Mouse (Mus musculus): ENCODE measurements around the gene Olfr1. TPM values are rescaled to one million over a fixed set of nuclear protein-coding genes. Genes with fewer than 3 reads are reported as not detected.

Gene Olfr1
- not detected in 2 replicates for polyA plus RNA-seq (2015; fragmentation: Nextera tagmentation; extraction: Ambion mirVana)

GRCm38 (mm10) chr11:73399514-73399913 is at the start of gene Olfr1:
Gene Olfr1, minus strand, starts transcription at chr11:73399614.

DNA sequence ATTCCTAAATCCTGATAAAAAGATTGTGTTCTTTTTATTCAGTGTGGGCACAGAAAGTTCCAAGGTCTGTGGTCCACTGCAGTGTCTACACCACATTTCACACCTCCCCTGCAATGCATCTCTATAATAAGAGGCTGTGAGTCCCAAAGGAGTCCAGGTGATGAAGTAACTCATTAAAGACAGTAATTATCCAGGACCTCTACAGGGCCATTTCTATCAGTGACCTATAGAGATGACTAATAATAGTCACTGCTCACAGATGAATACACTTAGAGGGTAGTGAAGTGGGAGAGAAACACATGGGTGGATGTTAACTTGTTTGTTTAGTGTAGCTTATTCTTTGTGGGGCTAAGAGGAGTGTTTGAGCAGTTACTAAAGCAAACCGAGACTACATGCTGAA is 29.0 kb upstream of the Olfr1 start, which contains the start of gene Olfr378:
Gene Olfr378, minus strand, starts transcription at position 101 of the 400 bp plus-strand sequence.

DNA sequence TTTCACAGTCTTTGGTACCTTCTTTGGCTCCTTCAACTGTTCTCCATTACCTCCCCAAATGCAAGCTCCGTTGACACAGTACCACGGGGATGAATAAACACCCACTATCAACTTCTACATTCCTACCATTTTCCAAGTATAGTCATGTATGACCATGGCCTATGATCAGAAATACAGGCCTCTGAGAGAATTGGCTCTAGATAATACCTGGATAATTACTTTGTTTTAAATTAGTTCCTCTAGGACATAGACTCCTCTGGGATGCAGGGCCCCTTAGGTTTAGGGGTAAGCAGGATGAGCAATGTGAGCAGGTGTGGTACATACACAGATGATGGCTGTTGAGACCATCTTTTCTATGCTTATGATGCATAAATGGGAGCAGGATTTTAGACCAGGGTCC is 28.5 kb downstream of the Olfr1 start, which contains the start of gene Olfr376:
Gene Olfr376, plus strand, starts transcription at position 301 of the 400 bp plus-strand sequence.

DNA sequence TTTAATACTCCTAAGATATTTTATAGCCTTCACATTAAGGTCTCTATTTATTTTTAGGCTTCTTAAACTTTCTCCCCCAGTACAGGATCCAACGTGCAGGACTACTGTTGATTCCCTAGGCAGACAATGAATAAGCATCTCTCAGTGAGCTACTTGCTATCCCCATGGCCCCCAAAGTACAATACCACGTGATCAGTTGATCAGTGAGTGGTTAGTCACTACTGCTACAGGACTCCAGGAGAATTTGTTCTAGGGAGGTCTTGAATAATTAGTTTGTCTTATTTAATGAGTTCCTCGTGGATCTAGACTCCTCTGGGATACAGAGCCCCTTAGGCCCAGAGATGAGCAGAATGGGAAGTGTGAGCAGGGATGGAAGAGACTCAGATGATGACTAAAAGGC is 48.9 kb downstream of the Olfr1 start, which contains the start of gene Olfr20:
Gene Olfr20, plus strand, starts transcription at position 301 of the 400 bp plus-strand sequence.

Other genes starting within 250 kb of the Olfr1 start
- 0.54 and 0.60 TPM in 2 replicates for gene P2rx5, start 239.2 kb downstream of the Olfr1 start, polyA plus RNA-seq (2015; fragmentation: Nextera tagmentation; extraction: Ambion mirVana)
- 102 and 107 TPM in 2 replicates for gene Emc6, start 222.6 kb downstream of the Olfr1 start, polyA plus RNA-seq (2015; fragmentation: Nextera tagmentation; extraction: Ambion mirVana)
- 182 and 189 TPM in 2 replicates for gene Tax1bp3, start 222.5 kb downstream of the Olfr1 start, polyA plus RNA-seq (2015; fragmentation: Nextera tagmentation; extraction: Ambion mirVana)
- gene Ctns, start 200.6 kb downstream of the Olfr1 start, polyA plus RNA-seq (2015; fragmentation: Nextera tagmentation; extraction: Ambion mirVana): 20.1 and 20.7 TPM in 2 replicates
- 3.7 and 4.0 TPM in 2 replicates for gene Shpk, start 200.2 kb downstream of the Olfr1 start, polyA plus RNA-seq (2015; fragmentation: Nextera tagmentation; extraction: Ambion mirVana)
- gene Trpv1, start 165.3 kb downstream of the Olfr1 start, polyA plus RNA-seq (2015; fragmentation: Nextera tagmentation; extraction: Ambion mirVana): not detected in 2 replicates
- 0.05 TPM in 2 replicates for gene Trpv3, start 132.2 kb downstream of the Olfr1 start, polyA plus RNA-seq (2015; fragmentation: Nextera tagmentation; extraction: Ambion mirVana)
- gene Aspa, start 70.0 kb downstream of the Olfr1 start, polyA plus RNA-seq (2015; fragmentation: Nextera tagmentation; extraction: Ambion mirVana): 3.1 TPM in 2 replicates
- not detected in 2 replicates for gene Gm49340, start 69.9 kb downstream of the Olfr1 start, polyA plus RNA-seq (2015; fragmentation: Nextera tagmentation; extraction: Ambion mirVana)
- 0.10 TPM in 1 of 2 replicates, not detected in the other for gene Spata22, start 69.9 kb downstream of the Olfr1 start, polyA plus RNA-seq (2015; fragmentation: Nextera tagmentation; extraction: Ambion mirVana)
- not detected in 2 replicates for gene Olfr20, start 48.8 kb downstream of the Olfr1 start, polyA plus RNA-seq (2015; fragmentation: Nextera tagmentation; extraction: Ambion mirVana)
- gene Olfr376, start 28.4 kb downstream of the Olfr1 start, polyA plus RNA-seq (2015; fragmentation: Nextera tagmentation; extraction: Ambion mirVana): not detected in 2 replicates
- not detected in 2 replicates for gene Olfr378, start 28.9 kb upstream of the Olfr1 start, polyA plus RNA-seq (2015; fragmentation: Nextera tagmentation; extraction: Ambion mirVana)
- gene Olfr380, start 57.9 kb upstream of the Olfr1 start, polyA plus RNA-seq (2015; fragmentation: Nextera tagmentation; extraction: Ambion mirVana): not detected in 2 replicates
- gene Olfr381, start 92.0 kb upstream of the Olfr1 start, polyA plus RNA-seq (2015; fragmentation: Nextera tagmentation; extraction: Ambion mirVana): not detected in 2 replicates
- gene Olfr382, start 117.6 kb upstream of the Olfr1 start, polyA plus RNA-seq (2015; fragmentation: Nextera tagmentation; extraction: Ambion mirVana): not detected in 2 replicates
- not detected in 2 replicates for gene Olfr385, start 193.4 kb upstream of the Olfr1 start, polyA plus RNA-seq (2015; fragmentation: Nextera tagmentation; extraction: Ambion mirVana)
- gene Olfr384, start 199.0 kb upstream of the Olfr1 start, polyA plus RNA-seq (2015; fragmentation: Nextera tagmentation; extraction: Ambion mirVana): not detected in 2 replicates